ENCODE assay signal across 28 mouse cellular contexts in the genomic region with DNA sequence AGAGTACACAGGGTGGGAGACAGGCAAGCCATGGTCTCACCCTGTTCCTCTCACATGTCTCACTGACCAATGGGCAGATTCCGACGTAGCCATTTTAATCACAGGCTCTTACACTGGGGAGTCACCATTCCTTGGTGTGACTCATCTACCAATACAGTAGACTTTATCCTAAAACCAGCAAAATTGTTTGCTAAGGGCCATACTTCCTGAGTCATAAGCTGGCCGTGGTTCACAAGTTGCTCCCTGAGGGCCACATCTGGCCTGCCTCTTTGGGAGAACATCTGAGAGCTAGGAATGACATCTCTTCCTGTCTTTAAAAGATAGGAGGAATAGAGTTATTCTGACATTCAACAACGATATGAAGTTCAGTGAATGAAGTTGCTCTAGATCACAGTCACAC. TPM values are rescaled to one million over a fixed set of nuclear protein-coding genes. Genes with fewer than 3 reads are reported as not detected.
DNase-seq lines count a peak whose midpoint lies in the region; TF ChIP-seq lines count a peak whose summit lies in the region.
"Had no signal": no experiment of that assay in that cellular context is flagged by ENCODE, and none has a peak within 500 bp of the region (broad histone marks: within the 10 kb centered on the region; RNA-seq: fewer than 3 reads in every experiment).

No protein-coding gene starts in this region.

- no peak overlapping the region for H3K4me3 ChIP-seq in heart, embryonic 10.5 days
- no peak overlapping the region for H3K4me3 ChIP-seq in myocyte
- H3K4me3 ChIP-seq in limb, embryonic 10.5 days: no peak overlapping the region
- H3K4me3 ChIP-seq: embryonic facial prominence, embryonic 13.5 days; forebrain, embryonic 13.5 days; hindbrain, embryonic 12.5 days; kidney, embryonic 15.5 days; left cerebral cortex, adult 2 months; limb, embryonic 15.5 days; liver, embryonic 15.5 days; lung, embryonic 15.5 days; neural tube, embryonic 15.5 days had no signal

- H3K9me3 ChIP-seq in heart, embryonic 10.5 days: no peaks in the 10 kb centered on the region
- no peaks in the 10 kb centered on the region for H3K9me3 ChIP-seq in limb, embryonic 10.5 days (replicated peaks)
- H3K9me3 ChIP-seq: embryonic facial prominence, embryonic 13.5 days; forebrain, embryonic 13.5 days; hindbrain, embryonic 12.5 days; kidney, embryonic 15.5 days; limb, embryonic 15.5 days; liver, embryonic 15.5 days; lung, embryonic 15.5 days; neural tube, embryonic 15.5 days had no signal

- H3K4me1 ChIP-seq in heart, embryonic 10.5 days: peaks cover 23% of the 10 kb centered on the region
- peaks cover 13% of the 10 kb centered on the region for H3K4me1 ChIP-seq in limb, embryonic 10.5 days

- DNase-seq in heart, adult 11 months: peak; percentile 94
- DNase-seq in heart, embryonic 10.5 days (ENCODE audit: low spot score): no peak
- DNase-seq in 416B (ENCODE audit: low read depth) (peak; percentile 11), adipocyte (ENCODE audit: low spot score) (peak; percentile 37)
- no peak for DNase-seq in thymus, postnatal 0 days (ENCODE audit: low spot score)
- no peak for DNase-seq in lung, postnatal 4 days
- no peak for DNase-seq in limb, embryonic 10.5 days (ENCODE audit: low spot score)
- DNase-seq: adrenal gland, adult 2 months; cerebellum, adult 11 months; cerebellum, postnatal 25 days; embryo, embryonic 11 days; kidney, adult 11 months; kidney, postnatal 4 days; right cerebral cortex, adult 18-20 months; right cerebral cortex, postnatal 4 days; thymus, adult 2 months had no signal

- TF ChIP-seq POLR2A in myocyte (IDR thresholded peaks at IDR 0.05; ENCODE audit: insufficient read length, low read depth): no peak

- H3K27ac ChIP-seq in heart, embryonic 10.5 days: no peak overlapping the region
- H3K27ac ChIP-seq in limb, embryonic 10.5 days: no peak overlapping the region
- H3K27ac ChIP-seq: embryonic facial prominence, embryonic 13.5 days; forebrain, embryonic 13.5 days; hindbrain, embryonic 12.5 days; kidney, embryonic 15.5 days; left cerebral cortex, adult 2 months; limb, embryonic 15.5 days; liver, embryonic 15.5 days; lung, embryonic 15.5 days; neural tube, embryonic 15.5 days had no signal

- 74% methylated on average over 4 of the region's 4 CpGs for WGBS in heart, embryonic 10.5 days
- 90% methylated on average over 4 of the region's 4 CpGs for WGBS in limb, embryonic 10.5 days

- peaks cover 4% of the 10 kb centered on the region; the same call in 1 of the 2 replicates for H3K36me3 ChIP-seq in heart, embryonic 10.5 days
- no peaks in the 10 kb centered on the region for H3K36me3 ChIP-seq in myocyte (ENCODE audit: control insufficient read depth, insufficient read depth)
- 0 out of 2 replicates have a peak, but pooled peaks cover 4% of the 10 kb centered on the region for H3K36me3 ChIP-seq in limb, embryonic 10.5 days
- H3K36me3 ChIP-seq: neural tube, embryonic 15.5 days had no signal

- peak overlapping the region; percentile 55 for H3K4me2 ChIP-seq in myocyte (ENCODE audit: low read depth)
- H3K4me2 ChIP-seq: embryonic facial prominence, embryonic 13.5 days; forebrain, embryonic 13.5 days; hindbrain, embryonic 12.5 days; kidney, embryonic 15.5 days; limb, embryonic 15.5 days; liver, embryonic 15.5 days; lung, embryonic 15.5 days; midbrain, embryonic 11.5 days; neural tube, embryonic 15.5 days had no signal

- no peaks in the 10 kb centered on the region for H3K27me3 ChIP-seq in heart, embryonic 10.5 days (ENCODE audit: insufficient read depth, poor library complexity, severe bottlenecking)
- no peaks in the 10 kb centered on the region for H3K27me3 ChIP-seq in myocyte (ENCODE audit: control insufficient read depth, insufficient read depth, insufficient read length)
- H3K27me3 ChIP-seq in limb, embryonic 10.5 days (ENCODE audit: low read depth, poor library complexity, severe bottlenecking): no peaks in the 10 kb centered on the region
- H3K27me3 ChIP-seq: embryonic facial prominence, embryonic 13.5 days; forebrain, embryonic 13.5 days; hindbrain, embryonic 12.5 days; kidney, embryonic 15.5 days; limb, embryonic 15.5 days; liver, embryonic 15.5 days; lung, embryonic 15.5 days; neural tube, embryonic 15.5 days; Patski had no signal

- peaks cover 6% of the 10 kb centered on the region for H3K79me2 ChIP-seq in myocyte (ENCODE audit: control insufficient read depth, insufficient read depth)

- no peak overlapping the region for H3ac ChIP-seq in myocyte (ENCODE audit: control insufficient read depth, insufficient read length)

TF ChIP-seq in myocyte, 11 proteins besides CTCF, POLR2A, EP300 and RAD21:
- TF ChIP-seq MYOD1 (IDR thresholded peaks at IDR 0.05; ENCODE audit: control insufficient read depth in 1 of 3, insufficient read length in 2 of 3, low read depth in 2 of 3) (no peak), SRF (IDR thresholded peaks at IDR 0.05; ENCODE audit: control insufficient read depth, insufficient read length, low read depth) (no peak), USF1 (IDR thresholded peaks at IDR 0.05; ENCODE audit: low read depth) (no peak), MAX (IDR thresholded peaks at IDR 0.05; ENCODE audit: low read depth) (no peak)
TF ChIP-seq in myocyte: peak in this region for 0.

RNA-seq across cellular contexts. Expression of a gene that starts 7.9 kb away (rescaled TPM):
- polyA plus RNA-seq in heart, embryonic 10.5 days (2016; fragmentation: Nextera tagmentation; extraction: Ambion mirVana): 284 and 296 TPM in 2 replicates
- 110 TPM for polyA plus RNA-seq in myocyte (2012; fragmentation: generic; extraction: Trizol)
- polyA plus RNA-seq in thymus, postnatal 0 days (2015; fragmentation: Nextera tagmentation; extraction: Ambion mirVana): 320 and 332 TPM in 2 replicates
- polyA plus RNA-seq in limb, embryonic 10.5 days (2016; fragmentation: Nextera tagmentation; extraction: Ambion mirVana): 176 and 206 TPM in 2 replicates

Comparison
In these comparisons a context has a peak if more than half of its experiments do, and no peak if none do; other contexts are left out.
1. DNase-seq: peak in heart, adult 11 months (single experiment), 416B (single experiment) and adipocyte (single experiment); none in heart, embryonic 10.5 days (single experiment), thymus, postnatal 0 days (single experiment), lung, postnatal 4 days (0 of 2) and limb, embryonic 10.5 days (single experiment).